Mouse (Mus musculus) kidney, adult 2 months (tissue): ENCODE measurements at regions not wholly inside any gene's neighbourhood (a gene's known extent, or its start where the extent isn't known, plus 50 kb on each side); places are given as distances from the start of the nearest gene placed in this dataset.

Source experiments
- CTCF ChIP-seq: fragments of 200-500 bp; conservative IDR thresholded peaks from 2 replicates; pipeline ENCODE4 v1.5.1; 2011; ENCODE audit warnings: low read depth, mild to moderate bottlenecking, control low read depth, low read length, moderate library complexity, mixed read lengths; ENCODE audit not compliant: insufficient read depth, insufficient read length
- POLR2A ChIP-seq: fragments of 200-500 bp; IDR thresholded peaks from one replicate; pipeline ENCODE4 v1.6.1; 2011; ENCODE audit warnings: low read depth, low read length, control low read depth

DNA sequence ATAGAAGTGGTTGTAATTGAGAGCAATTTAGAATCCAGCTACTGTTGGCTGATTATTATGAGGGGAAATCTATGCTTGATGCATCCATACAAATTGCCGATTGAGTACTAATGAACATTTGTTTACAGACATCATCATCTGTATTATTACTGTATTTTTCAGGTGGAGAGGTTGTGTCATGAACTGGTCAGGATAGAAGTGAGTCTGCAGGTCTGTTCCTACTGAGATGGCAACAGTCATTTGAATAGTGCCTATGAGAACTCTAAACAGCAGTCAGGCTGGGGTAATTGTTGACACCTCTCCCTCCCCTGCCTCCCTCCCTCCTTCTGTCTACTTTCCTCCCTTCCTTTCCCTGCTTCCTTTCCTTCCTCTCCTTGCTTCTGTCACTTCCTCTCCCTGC lies 429.0 kb downstream of the Cd109 start:
- TF ChIP-seq POLR2A (no peak), CTCF (no peak)
